Mouse (Mus musculus): ENCODE measurements at regions not wholly inside any gene's neighbourhood (a gene's known extent, or its start where the extent isn't known, plus 50 kb on each side); places are given as distances from the start of the nearest gene placed in this dataset.

- 77% methylated on average over 14 of the region's 14 CpGs for WGBS
These were observed 102.7 kb upstream of the Gdf10 start for GRCm38 (mm10) chr14:33820541-33821260.

DNA sequence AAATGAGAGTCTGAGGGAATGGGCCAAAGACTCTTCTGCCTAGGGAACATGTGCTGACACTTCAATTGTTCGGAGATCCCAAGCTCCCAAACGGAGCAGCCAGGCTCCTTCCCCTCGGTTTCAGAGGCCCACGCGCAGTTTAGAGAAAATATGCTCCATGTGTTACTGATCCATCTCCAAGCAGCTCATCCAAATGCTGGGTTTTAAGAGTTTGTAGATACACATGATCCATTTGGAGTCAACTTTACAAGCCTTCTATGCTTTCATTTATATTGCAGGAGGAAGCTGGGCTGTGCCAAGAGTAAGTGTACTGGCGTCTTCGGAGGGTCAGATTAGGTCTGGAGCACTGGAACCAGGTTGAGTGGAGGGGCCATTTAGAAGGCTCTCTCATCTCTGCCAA, 102.0 kb upstream of the Gdf10 start:
- 81% methylated on average over 7 of the region's 7 CpGs for WGBS
- Histone ChIP-seq H3K27ac (ENCODE audit: control insufficient read depth, insufficient read depth, low read depth, low read length, poor library complexity) (no peak overlapping the region; the same call in 1 of the 2 replicates), H3K4me1 (ENCODE audit: control insufficient read depth, insufficient read depth, low read length) (no peaks in the 10 kb centered on the region), H3K4me3 (replicated peaks; ENCODE audit: control insufficient read depth, low read depth, low read length) (no peak overlapping the region)
- TF ChIP-seq CTCF (IDR thresholded peaks at IDR 0.05; ENCODE audit: control insufficient read depth, insufficient read depth, low read length) (no peak), POLR2A (IDR thresholded peaks at IDR 0.05; ENCODE audit: borderline replicate concordance, control insufficient read depth, low read depth, low read length) (no peak)

More at GRCm38 (mm10) chr14:33820541-33821260, 102.7 kb upstream of the Gdf10 start:
- Histone ChIP-seq H3K4me3 (replicated peaks; ENCODE audit: control insufficient read depth, low read depth, low read length) (no peak overlapping the region), H3K4me1 (ENCODE audit: control insufficient read depth, insufficient read depth, low read length) (no peaks in the 10 kb centered on the region), H3K27ac (ENCODE audit: control insufficient read depth, insufficient read depth, low read depth, low read length, poor library complexity) (no peak overlapping the region; the same call in 1 of the 2 replicates)
- TF ChIP-seq CTCF (IDR thresholded peaks at IDR 0.05; ENCODE audit: control insufficient read depth, insufficient read depth, low read length): no peak
- no peak for TF ChIP-seq POLR2A (IDR thresholded peaks at IDR 0.05; ENCODE audit: borderline replicate concordance, control insufficient read depth, low read depth, low read length)

DNA sequence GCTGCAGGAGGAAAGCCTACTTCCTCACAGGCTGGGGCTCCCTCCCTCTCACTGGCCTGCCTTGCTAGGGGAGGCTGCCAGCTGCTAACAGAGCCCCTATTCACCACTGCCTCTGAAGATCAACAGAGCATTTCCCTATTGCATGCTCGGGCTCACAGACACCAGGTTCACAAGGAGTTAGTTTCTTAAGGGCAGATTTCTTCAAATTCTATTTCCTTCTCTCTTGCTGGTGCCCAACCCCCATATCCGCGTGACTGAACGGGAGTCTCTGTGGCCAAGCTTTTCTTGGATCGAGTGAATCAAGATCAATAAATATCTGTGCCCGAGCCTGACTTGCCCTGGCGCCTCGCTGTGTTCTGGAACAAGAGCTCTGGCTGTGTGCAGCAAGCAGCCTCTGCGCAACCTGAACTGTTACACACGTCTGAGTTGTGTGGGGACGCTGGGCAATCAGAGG, 98.9 kb upstream of the Gdf10 start:
- H3K4me3 ChIP-seq (replicated peaks; ENCODE audit: control insufficient read depth, low read depth, low read length): no peak overlapping the region
- WGBS: 49% methylated on average over 11 of the region's 11 CpGs
- H3K27ac ChIP-seq (ENCODE audit: control insufficient read depth, insufficient read depth, low read depth, low read length, poor library complexity): no peak overlapping the region
- no peaks in the 10 kb centered on the region for H3K4me1 ChIP-seq (ENCODE audit: control insufficient read depth, insufficient read depth, low read length)
- no peak for TF ChIP-seq CTCF (IDR thresholded peaks at IDR 0.05; ENCODE audit: control insufficient read depth, insufficient read depth, low read length)
- no peak for TF ChIP-seq POLR2A (IDR thresholded peaks at IDR 0.05; ENCODE audit: borderline replicate concordance, control insufficient read depth, low read depth, low read length)

GRCm38 (mm10) chr14:33826003-33826644, 97.3 kb upstream of the Gdf10 start:
- Histone ChIP-seq H3K27ac (ENCODE audit: control insufficient read depth, insufficient read depth, low read depth, low read length, poor library complexity) (no peak overlapping the region), H3K4me3 (replicated peaks; ENCODE audit: control insufficient read depth, low read depth, low read length) (no peak overlapping the region), H3K4me1 (ENCODE audit: control insufficient read depth, insufficient read depth, low read length) (no peaks in the 10 kb centered on the region)
- 83% methylated on average over 12 of the region's 12 CpGs for whole genome bisulfite sequencing
- no peak for TF ChIP-seq POLR2A (IDR thresholded peaks at IDR 0.05; ENCODE audit: borderline replicate concordance, control insufficient read depth, low read depth, low read length)
- TF ChIP-seq CTCF (IDR thresholded peaks at IDR 0.05; ENCODE audit: control insufficient read depth, insufficient read depth, low read length): no peak

DNA sequence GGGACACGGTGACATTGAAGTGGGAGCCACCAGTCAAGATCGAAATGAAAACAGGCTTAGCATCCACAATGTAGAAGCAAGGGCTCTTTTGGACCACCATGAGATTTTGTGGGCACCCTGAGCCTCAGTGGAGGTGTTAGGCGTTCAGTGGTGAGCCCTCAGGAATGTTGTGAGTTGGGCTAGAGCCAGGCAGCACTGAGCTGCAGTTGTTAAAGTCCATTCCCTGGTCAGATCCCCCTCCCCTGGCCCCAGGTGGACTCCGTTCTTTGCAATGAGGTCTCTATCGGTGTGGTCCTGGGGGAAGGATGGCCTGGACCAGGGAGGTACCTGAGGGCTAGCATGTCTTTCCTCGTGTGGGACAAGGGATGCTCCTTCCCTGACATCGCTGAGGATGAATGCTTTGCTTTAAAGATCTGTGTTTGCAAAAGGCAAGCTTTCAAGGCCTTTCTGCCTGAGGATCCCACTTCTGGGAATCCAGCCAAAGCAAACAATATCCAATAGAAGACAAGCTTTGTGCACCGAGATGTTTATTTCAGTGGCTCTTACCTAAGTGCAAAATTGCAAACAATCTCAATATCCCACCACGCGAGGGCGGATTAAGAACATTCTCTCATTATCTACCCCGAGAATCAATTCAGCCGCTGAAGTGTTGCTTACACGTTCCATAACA, 90.6 kb upstream of the Gdf10 start:
- Histone ChIP-seq H3K4me3 (replicated peaks; ENCODE audit: control insufficient read depth, low read depth, low read length) (no peak overlapping the region), H3K27ac (ENCODE audit: control insufficient read depth, insufficient read depth, low read depth, low read length, poor library complexity) (no peak overlapping the region), H3K4me1 (ENCODE audit: control insufficient read depth, insufficient read depth, low read length) (no peaks in the 10 kb centered on the region)
- 77% methylated on average over 14 of the region's 14 CpGs for WGBS
- TF ChIP-seq CTCF (IDR thresholded peaks at IDR 0.05; ENCODE audit: control insufficient read depth, insufficient read depth, low read length) (no peak), POLR2A (IDR thresholded peaks at IDR 0.05; ENCODE audit: borderline replicate concordance, control insufficient read depth, low read depth, low read length) (no peak)

DNA sequence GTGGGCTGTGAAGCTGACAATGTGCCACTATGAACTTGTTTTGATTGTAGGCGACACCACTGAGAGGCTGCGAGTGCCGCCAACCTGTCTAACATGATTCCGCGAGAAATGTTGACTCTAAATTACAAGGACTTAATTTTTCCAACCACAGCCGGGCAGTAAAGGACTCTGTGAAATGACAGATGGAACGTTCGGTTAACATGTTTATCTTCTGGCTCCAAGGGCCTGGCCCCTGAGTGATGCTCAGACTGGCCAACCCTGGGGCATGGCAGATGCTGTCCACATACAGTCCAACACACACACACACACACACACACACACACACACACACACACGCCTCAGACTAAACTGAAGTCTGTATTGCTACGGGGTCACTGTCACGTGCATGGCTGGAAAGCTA, 87.0 kb upstream of the Gdf10 start:
- 84% methylated on average over 11 of the region's 11 CpGs for WGBS
- Histone ChIP-seq H3K4me3 (replicated peaks; ENCODE audit: control insufficient read depth, low read depth, low read length) (no peak overlapping the region), H3K27ac (ENCODE audit: control insufficient read depth, insufficient read depth, low read depth, low read length, poor library complexity) (no peak overlapping the region), H3K4me1 (ENCODE audit: control insufficient read depth, insufficient read depth, low read length) (no peaks in the 10 kb centered on the region)
- TF ChIP-seq POLR2A (IDR thresholded peaks at IDR 0.05; ENCODE audit: borderline replicate concordance, control insufficient read depth, low read depth, low read length): no peak
- TF ChIP-seq CTCF (IDR thresholded peaks at IDR 0.05; ENCODE audit: control insufficient read depth, insufficient read depth, low read length): no peak

DNA sequence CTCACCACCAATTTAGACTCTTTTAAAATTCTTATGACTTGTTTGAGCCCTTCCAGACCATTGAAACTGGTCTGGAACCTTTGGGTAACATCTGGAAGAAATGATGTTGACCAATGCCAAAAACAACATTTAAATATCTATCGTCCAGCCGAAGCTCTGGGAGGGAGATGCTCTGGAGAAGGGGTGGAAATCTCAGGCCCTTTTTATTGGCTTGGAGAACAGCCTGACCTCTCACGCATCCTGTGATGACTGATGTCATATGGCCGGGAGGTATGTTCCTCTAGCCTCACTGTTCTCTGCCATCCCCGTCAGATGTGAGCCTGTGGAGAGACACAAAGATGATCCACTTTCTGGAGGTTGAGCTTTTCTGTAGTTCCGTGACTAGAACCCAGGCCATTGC, 81.6 kb upstream of the Gdf10 start:
- H3K4me3 ChIP-seq (replicated peaks; ENCODE audit: control insufficient read depth, low read depth, low read length): no peak overlapping the region
- 86% methylated on average over 6 of the region's 6 CpGs for WGBS
- no peaks in the 10 kb centered on the region for H3K4me1 ChIP-seq (ENCODE audit: control insufficient read depth, insufficient read depth, low read length)
- no peak for TF ChIP-seq CTCF (IDR thresholded peaks at IDR 0.05; ENCODE audit: control insufficient read depth, insufficient read depth, low read length)
- no peak for TF ChIP-seq POLR2A (IDR thresholded peaks at IDR 0.05; ENCODE audit: borderline replicate concordance, control insufficient read depth, low read depth, low read length)
- H3K27ac ChIP-seq (ENCODE audit: control insufficient read depth, insufficient read depth, low read depth, low read length, poor library complexity): no peak overlapping the region

DNA sequence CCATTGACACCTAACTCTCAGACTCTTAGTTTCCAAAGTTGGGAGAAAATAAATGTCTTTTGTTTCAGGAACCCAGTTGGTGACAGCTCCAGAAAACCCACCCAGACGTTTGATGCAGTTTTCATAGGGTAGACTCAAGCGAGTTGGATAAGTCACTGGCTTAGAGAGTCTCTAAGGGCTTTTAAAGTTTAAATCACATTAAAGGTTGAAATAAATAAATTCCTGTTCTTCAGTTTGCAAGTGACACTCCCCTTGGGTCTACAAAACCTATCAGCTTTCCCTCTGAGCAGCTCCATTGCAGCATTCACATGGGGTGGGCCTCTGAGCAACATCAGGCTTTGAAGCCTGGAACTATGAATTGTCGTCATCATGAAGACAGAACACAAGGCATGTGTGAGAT, 69.9 kb upstream of the Gdf10 start:
- 86% methylated on average over 3 of the region's 3 CpGs for WGBS
- Histone ChIP-seq H3K4me3 (replicated peaks; ENCODE audit: control insufficient read depth, low read depth, low read length) (no peak overlapping the region), H3K27ac (ENCODE audit: control insufficient read depth, insufficient read depth, low read depth, low read length, poor library complexity) (no peak overlapping the region), H3K4me1 (ENCODE audit: control insufficient read depth, insufficient read depth, low read length) (no peaks in the 10 kb centered on the region)
- TF ChIP-seq POLR2A (IDR thresholded peaks at IDR 0.05; ENCODE audit: borderline replicate concordance, control insufficient read depth, low read depth, low read length) (no peak), CTCF (IDR thresholded peaks at IDR 0.05; ENCODE audit: control insufficient read depth, insufficient read depth, low read length) (no peak)

Measured in bone marrow, adult 2 months (tissue).